Mouse (Mus musculus): ENCODE results near the gene Thbs3.

DNA sequence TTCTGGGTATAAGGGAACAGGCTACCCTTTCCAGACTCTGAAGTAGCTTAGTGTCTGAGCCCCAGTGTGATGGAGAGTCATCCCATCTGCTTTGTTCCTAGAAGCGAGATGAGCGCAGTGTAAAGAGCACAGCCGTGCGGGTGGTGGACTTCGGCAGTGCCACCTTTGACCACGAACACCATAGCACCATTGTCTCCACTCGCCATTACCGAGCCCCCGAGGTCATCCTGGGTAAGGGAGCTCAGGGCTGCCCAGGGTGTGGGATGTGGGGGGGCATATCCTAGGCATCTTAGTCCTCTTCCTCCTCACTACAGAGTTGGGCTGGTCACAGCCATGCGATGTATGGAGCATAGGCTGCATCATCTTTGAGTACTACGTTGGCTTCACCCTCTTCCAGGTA lies 40.1 kb upstream of the Thbs3 start:
- no peak for TF ChIP-seq CTCF (IDR thresholded peaks at IDR 0.05; ENCODE audit: low read depth)
- TF ChIP-seq EP300 (IDR thresholded peaks at IDR 0.05; ENCODE audit: low read depth), result no peak

Measured in liver, embryonic 14.5 days (tissue).